Mouse (Mus musculus) embryonic fibroblast, embryonic 13.5 days (primary cell): ENCODE measurements around the gene Chchd6. TPM values are rescaled to one million over a fixed set of nuclear protein-coding genes. Genes with fewer than 3 reads are reported as not detected.

Experiments used
- H3K27ac ChIP-seq: 2 replicates; pipeline ENCODE4 v1.5.1; 2012; ENCODE audit warnings: low read length, control low read depth, inconsistent platforms; ENCODE audit not compliant: insufficient read depth
- H3K4me1 ChIP-seq: 2 replicates; pipeline ENCODE4 v1.6.1; 2011; ENCODE audit warnings: low read length; ENCODE audit not compliant: control insufficient read depth, insufficient read depth
- H3K4me3 ChIP-seq: 2 replicates; pipeline ENCODE4 v1.5.1; 2011; ENCODE audit warnings: mild to moderate bottlenecking, control low read depth, low read length; ENCODE audit not compliant: insufficient read depth
- CTCF ChIP-seq: IDR thresholded peaks from 2 replicates; pipeline ENCODE4 v1.5.1; 2011; ENCODE audit warnings: mild to moderate bottlenecking, control low read depth, low read length, moderate library complexity, borderline replicate concordance; ENCODE audit not compliant: insufficient read depth
- POLR2A ChIP-seq: IDR thresholded peaks from 2 replicates; pipeline ENCODE4 v1.6.1; 2011; ENCODE audit warnings: low read depth, mild to moderate bottlenecking, control low read depth, low read length, moderate library complexity
- polyA plus RNA-seq: library from polyadenylated mRNA; stranded (reverse); fragments of >200 nt; gene quantifications from 2 replicates; pipeline ENCODE4 v1.2.4, GENCODE M21; 2011; ENCODE audit warnings: low read depth; ENCODE audit not compliant: missing spikeins, insufficient read length

Chchd6 gene
- polyA plus RNA-seq: 11.6 and 14.4 TPM in 2 replicates

DNA sequence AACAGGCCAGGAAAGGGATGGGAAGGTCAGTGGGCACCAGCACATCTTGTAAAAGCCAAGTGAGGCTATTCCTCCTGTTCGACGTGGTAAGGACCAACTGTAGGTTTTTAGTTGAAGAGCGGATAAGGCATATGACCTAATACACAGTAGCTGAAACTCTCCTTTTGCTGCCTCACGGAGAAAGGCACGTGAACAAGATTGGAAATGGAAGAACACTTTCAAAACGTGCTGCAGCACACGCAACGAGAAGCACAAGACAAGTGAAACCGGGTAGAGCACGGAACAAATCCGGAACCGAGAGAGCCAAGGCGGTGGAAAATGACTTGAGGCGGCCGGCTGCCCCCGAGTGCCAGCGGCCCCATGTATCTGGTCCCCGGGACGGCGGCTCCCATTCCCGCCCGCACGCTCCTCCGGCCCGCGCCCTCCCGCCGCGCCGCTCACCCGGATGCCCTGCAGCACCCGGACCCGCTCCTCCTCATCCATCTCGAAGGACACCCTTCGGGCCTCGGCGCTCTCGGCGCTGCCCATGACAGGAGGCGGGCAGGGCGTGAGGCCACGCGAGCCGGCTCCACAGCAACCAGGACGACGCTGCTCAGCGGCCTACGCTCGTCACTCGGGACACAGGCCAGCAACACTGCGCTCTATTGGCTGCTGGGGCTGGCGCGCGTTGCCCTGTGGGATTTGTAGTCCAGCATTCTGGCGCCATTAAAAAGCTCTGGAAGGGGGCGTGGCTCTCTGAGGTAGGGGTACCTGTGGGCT, at the start of gene Chchd6:
Chchd6 (minus strand) TSS at position 635 of the 759 bp plus-strand sequence.
- TF ChIP-seq CTCF (no peak), POLR2A (peak; percentile 57)
- H3K27ac ChIP-seq: no peak within 1 kb of the TSS
- peaks cover 7% of the 10 kb centered on the region; the same call in 1 of the 2 replicates for H3K4me1 ChIP-seq
- peak within 1 kb of the TSS; percentile 80 for H3K4me3 ChIP-seq

GRCm38 (mm10) chr6:89644271-89645075, 49.0 kb upstream of the Chchd6 start:
- no peaks in the 10 kb centered on the region; the same call in 1 of the 2 replicates for H3K4me1 ChIP-seq
- TF ChIP-seq CTCF: no peak
- H3K4me3 ChIP-seq: peak overlapping the region; percentile 46
- H3K27ac ChIP-seq: peak overlapping the region; percentile 21; the same call in 1 of the 2 replicates

DNA sequence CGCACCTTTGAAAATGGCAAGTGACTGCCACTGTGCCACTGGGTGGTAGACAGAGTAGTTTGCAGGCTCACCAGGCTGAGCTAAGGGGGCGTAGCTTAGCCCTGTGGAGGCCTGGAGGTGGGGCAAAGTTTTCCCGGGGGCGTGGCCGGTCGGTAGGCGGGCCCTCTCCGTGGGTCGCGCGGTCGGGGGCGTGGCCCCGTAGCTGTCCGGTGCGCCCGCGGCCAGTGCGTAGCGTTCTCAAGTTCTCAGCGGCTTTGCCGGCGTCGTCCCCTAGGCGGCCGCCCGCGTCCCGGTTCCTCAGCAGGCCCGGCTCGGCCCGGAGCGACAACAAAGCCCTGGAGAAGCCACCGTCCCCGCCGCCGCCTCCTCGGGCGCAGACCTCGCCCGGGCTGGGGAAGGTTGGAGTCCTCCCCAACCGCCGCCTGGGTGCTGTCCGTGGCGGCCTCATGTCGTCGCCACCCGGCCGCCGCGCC, 48.4 kb upstream of the Chchd6 start, which contains the start of gene Txnrd3:
Txnrd3 (plus strand) TSS at position 191 of the 473 bp plus-strand sequence.
- peak within 1 kb of the TSS; percentile 46 for H3K4me3 ChIP-seq
- peak within 1 kb of the TSS; percentile 21; the same call in 1 of the 2 replicates for H3K27ac ChIP-seq
- H3K4me1 ChIP-seq: no peaks in the 10 kb centered on the region; the same call in 1 of the 2 replicates
- TF ChIP-seq POLR2A (peak; percentile 25), CTCF (no peak)

- H3K4me1 ChIP-seq: no peaks in the 10 kb centered on the region
- no peak overlapping the region for H3K27ac ChIP-seq
- TF ChIP-seq CTCF (no peak), POLR2A (no peak)
- H3K4me3 ChIP-seq: no peak overlapping the region
Measured at GRCm38 (mm10) chr6:89639025-89639424, 43.6 kb upstream of the Chchd6 start.

- Histone ChIP-seq H3K4me1 (no peaks in the 10 kb centered on the region), H3K27ac (no peak overlapping the region), H3K4me3 (no peak overlapping the region)
- no peak for TF ChIP-seq CTCF
- TF ChIP-seq POLR2A: no peak
Measured at GRCm38 (mm10) chr6:89637977-89638376, 42.5 kb upstream of the Chchd6 start.

DNA sequence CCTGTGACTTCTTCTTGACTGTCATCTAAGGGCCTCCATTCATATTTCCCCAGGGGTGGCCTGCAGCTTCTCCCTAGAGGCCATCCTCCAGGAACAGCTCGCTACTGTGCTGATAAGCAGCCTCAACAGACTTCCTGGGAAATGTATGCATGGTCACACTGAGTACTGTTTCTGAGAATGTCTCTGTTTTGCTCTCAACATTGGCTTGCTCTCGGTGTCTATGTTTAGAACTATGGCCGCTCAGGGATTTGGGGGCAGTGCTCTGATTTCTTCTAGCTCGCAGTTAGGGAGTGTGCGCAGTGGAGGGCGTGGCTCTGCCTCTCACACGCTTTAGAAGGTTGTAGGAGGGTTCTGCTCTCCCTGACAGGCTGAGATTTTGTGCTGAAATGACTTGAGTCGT, 38.9 kb upstream of the Chchd6 start:
- H3K27ac ChIP-seq: no peak overlapping the region
- TF ChIP-seq CTCF: no peak
- TF ChIP-seq POLR2A: no peak
- H3K4me3 ChIP-seq: no peak overlapping the region
- H3K4me1 ChIP-seq: no peaks in the 10 kb centered on the region

GRCm38 (mm10) chr6:89633115-89633514, 37.7 kb upstream of the Chchd6 start:
- TF ChIP-seq CTCF (no peak), POLR2A (no peak)
- H3K4me1 ChIP-seq: no peaks in the 10 kb centered on the region
- no peak overlapping the region for H3K27ac ChIP-seq
- H3K4me3 ChIP-seq: no peak overlapping the region

GRCm38 (mm10) chr6:89631809-89632562, 36.5 kb upstream of the Chchd6 start:
- Histone ChIP-seq H3K4me1 (no peaks in the 10 kb centered on the region), H3K27ac (no peak overlapping the region), H3K4me3 (no peak overlapping the region)
- TF ChIP-seq POLR2A (no peak), CTCF (0 out of 2 replicates have a peak, but pooled peaks have one; percentile 11)

DNA sequence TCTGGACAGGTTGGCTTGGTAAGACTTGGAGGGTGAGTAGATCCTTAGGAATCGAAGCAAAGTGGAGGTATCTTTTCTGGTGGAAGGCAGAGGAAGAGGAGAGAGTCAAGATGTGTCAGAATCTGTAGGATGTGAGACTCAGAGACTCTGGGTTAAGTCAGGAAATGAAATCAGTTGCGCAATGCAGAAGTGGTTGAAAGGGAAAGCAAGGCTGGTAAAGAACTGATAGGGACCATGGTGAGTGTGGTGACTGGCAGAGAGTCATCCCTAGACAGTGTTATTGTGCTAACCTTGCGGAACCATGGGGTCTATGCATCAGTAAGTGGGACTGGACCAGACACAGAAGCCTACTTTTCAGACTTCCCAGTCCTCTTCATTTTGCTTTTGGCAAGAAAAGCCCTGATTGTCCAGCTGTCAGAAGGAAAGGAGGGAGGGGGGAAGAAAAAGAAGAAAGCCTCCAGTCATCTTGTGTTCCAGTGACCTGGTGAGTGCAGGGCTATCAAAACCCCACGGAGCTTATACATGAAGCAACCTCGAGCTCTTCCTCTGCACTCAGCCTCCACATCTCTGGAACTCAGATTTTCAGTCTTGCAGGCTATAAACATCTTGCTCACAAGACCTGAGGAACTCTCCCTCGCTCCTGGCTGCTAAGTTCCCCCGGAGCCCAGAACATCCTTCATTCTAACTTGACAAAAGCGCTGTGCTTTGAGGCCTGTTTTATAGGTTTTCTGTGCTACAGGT, 32.8 kb upstream of the Chchd6 start:
- no peak for TF ChIP-seq POLR2A
- no peak for TF ChIP-seq CTCF
- Histone ChIP-seq H3K4me3 (no peak overlapping the region), H3K27ac (no peak overlapping the region), H3K4me1 (no peaks in the 10 kb centered on the region)
